Mouse (Mus musculus): Measurements from ENCODE around the gene Nucb1.
"Not testable (repeated sequence)": the region's sequence is repeated elsewhere in the genome, so short reads cannot be mapped to it uniquely, and the experiment has no call there.

Gene Nucb1

GRCm38 (mm10) chr7:45509912-45510787, at the start of gene Nucb1:
Gene Nucb1, minus strand, starts transcription at chr7:45510406.
- peak; percentile 98 for DNase-seq

- peak; percentile 38 for DNase-seq
Observed at GRCm38 (mm10) chr7:45558907-45559306, 48.7 kb upstream of the Nucb1 start.

GRCm38 (mm10) chr7:45555787-45556186, 45.6 kb upstream of the Nucb1 start:
- peak; percentile 89 for DNase-seq

GRCm38 (mm10) chr7:45554744-45555143, 44.5 kb upstream of the Nucb1 start, which contains the start of gene Hsd17b14:
Gene Hsd17b14, plus strand, starts transcription at chr7:45554893.
- no peak for DNase-seq

GRCm38 (mm10) chr7:45553990-45554389, 43.8 kb upstream of the Nucb1 start:
- no peak for DNase-seq

GRCm38 (mm10) chr7:45553519-45553918, 43.3 kb upstream of the Nucb1 start:
- no peak for DNase-seq

- no peak for DNase-seq
Observed at GRCm38 (mm10) chr7:45551512-45551883, 41.3 kb upstream of the Nucb1 start.

GRCm38 (mm10) chr7:45550821-45551511, 40.8 kb upstream of the Nucb1 start:
- DNase-seq = no peak

- no peak for DNase-seq
Observed at GRCm38 (mm10) chr7:45549641-45550436, 39.6 kb upstream of the Nucb1 start.

- no peak for DNase-seq
Observed at GRCm38 (mm10) chr7:45544525-45544924, 34.3 kb upstream of the Nucb1 start.

- no peak for DNase-seq
Observed at GRCm38 (mm10) chr7:45540213-45540612, 30.0 kb upstream of the Nucb1 start.

- DNase-seq = no peak
Observed at GRCm38 (mm10) chr7:45539095-45539494, 28.9 kb upstream of the Nucb1 start.

- peak; percentile 71 for DNase-seq
Observed at GRCm38 (mm10) chr7:45538163-45539041, 28.2 kb upstream of the Nucb1 start.

GRCm38 (mm10) chr7:45537602-45538001, 27.4 kb upstream of the Nucb1 start:
- DNase-seq = no peak

- no peak for DNase-seq
Observed at GRCm38 (mm10) chr7:45535676-45536075, 25.5 kb upstream of the Nucb1 start.

GRCm38 (mm10) chr7:45530643-45531042, 20.4 kb upstream of the Nucb1 start:
- DNase-seq = peak; percentile 60

GRCm38 (mm10) chr7:45529461-45529860, 19.3 kb upstream of the Nucb1 start:
- peak; percentile 57 for DNase-seq

GRCm38 (mm10) chr7:45527169-45527568, 17.0 kb upstream of the Nucb1 start:
- not testable (repeated sequence) for DNase-seq

- peak; percentile 33 for DNase-seq
Observed at GRCm38 (mm10) chr7:45526474-45527120, 16.4 kb upstream of the Nucb1 start.

GRCm38 (mm10) chr7:45525809-45526473, 15.7 kb upstream of the Nucb1 start, which contains the start of the genes Ppp1r15a and Plekha4:
Gene Ppp1r15a, minus strand, starts transcription at chr7:45526268.
Gene Plekha4, plus strand, starts transcription at chr7:45526330.
- DNase-seq = peak; percentile 97

All from lung, postnatal 10 days (tissue).